Mouse (Mus musculus): ENCODE measurements around the gene Col4a6. TPM values are rescaled to one million over a fixed set of nuclear protein-coding genes. Genes with fewer than 3 reads are reported as not detected.

Col4a6 gene
- polyA plus RNA-seq, 1 experiment from 2014 or later = 0.37 TPM

- no peak overlapping the region for H3K4me2 ChIP-seq (ENCODE audit: low read depth, low read length)
- no peaks in the 10 kb centered on the region for H3K9me3 ChIP-seq (ENCODE audit: control insufficient read depth, low read length)
- no peak overlapping the region for H3K27ac ChIP-seq (ENCODE audit: low read depth, low read length)
- H3K36me3 ChIP-seq (ENCODE audit: control insufficient read depth, insufficient read depth, low read length) = no peaks in the 10 kb centered on the region
- H3K4me3 ChIP-seq (ENCODE audit: low read depth, low read length) = no peak overlapping the region
- no peak for ATAC-seq (ENCODE audit: low read depth)
- no peak overlapping the region for H3K9ac ChIP-seq (replicated peaks; ENCODE audit: low read depth, low read length)
- no peaks in the 10 kb centered on the region for H3K4me1 ChIP-seq (ENCODE audit: control insufficient read depth, insufficient read depth, low read length)
- H3K27me3 ChIP-seq (ENCODE audit: control insufficient read depth, insufficient read depth, low read length) = peaks cover 9% of the 10 kb centered on the region; the same call in 1 of the 2 replicates
These were observed 278.8 kb downstream of the Col4a6 start for GRCm38 (mm10) chrX:141195036-141195435.

DNA sequence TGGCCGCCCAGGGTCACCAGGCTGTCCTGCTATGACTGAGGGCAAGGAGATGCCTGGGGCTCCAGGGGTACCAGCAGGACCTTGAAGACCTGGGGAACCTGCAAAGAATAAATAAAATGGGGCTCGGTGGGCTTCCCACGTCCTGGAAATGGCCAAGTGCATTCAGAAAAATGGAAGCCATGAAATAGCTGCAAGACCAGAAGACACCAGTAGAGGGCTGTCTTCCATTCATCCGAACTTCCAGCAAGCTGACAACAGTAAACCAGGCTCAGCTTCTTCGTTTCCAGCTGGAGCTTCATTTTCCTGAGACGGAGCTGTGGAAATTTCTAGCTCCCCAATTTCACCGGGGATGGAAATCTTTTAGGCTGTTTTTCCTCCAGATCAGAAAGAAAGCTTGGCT, 298.5 kb downstream of the Col4a6 start:
- H3K4me1 ChIP-seq (ENCODE audit: control insufficient read depth, insufficient read depth, low read length) = no peaks in the 10 kb centered on the region
- ATAC-seq (ENCODE audit: low read depth) = no peak
- no peak overlapping the region for H3K9ac ChIP-seq (replicated peaks; ENCODE audit: low read depth, low read length)
- H3K27ac ChIP-seq (ENCODE audit: low read depth, low read length) = no peak overlapping the region
- H3K36me3 ChIP-seq (ENCODE audit: control insufficient read depth, insufficient read depth, low read length) = no peaks in the 10 kb centered on the region
- 44% methylated on average over 7 of the region's 7 CpGs for WGBS
- no peaks in the 10 kb centered on the region for H3K9me3 ChIP-seq (ENCODE audit: control insufficient read depth, low read length)
- peaks cover 3% of the 10 kb centered on the region; the same call in 1 of the 2 replicates for H3K27me3 ChIP-seq (ENCODE audit: control insufficient read depth, insufficient read depth, low read length)
- no peak overlapping the region for H3K4me3 ChIP-seq (ENCODE audit: low read depth, low read length)
- H3K4me2 ChIP-seq (ENCODE audit: low read depth, low read length) = no peak overlapping the region

DNA sequence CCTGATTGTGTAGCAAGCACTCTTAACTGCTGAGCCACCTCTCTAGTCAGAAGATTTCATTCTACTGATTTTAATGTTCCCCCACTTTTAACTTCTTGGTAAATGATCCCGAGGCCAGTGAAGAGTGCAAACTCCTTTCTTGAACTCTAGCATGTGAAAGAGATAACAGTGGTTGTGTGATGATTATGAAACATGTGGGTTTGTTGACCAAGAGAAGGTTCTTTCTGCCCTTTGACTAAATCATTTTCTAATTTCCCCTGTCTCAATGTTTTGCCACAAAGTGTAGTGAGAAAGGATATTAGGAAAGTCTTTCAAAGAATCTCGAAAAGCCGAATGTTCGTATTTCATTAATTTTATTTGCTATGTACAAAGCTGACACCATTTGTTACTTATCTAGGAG, 308.8 kb downstream of the Col4a6 start:
- 0 out of 2 replicates have a peak, but pooled peaks cover 2% of the 10 kb centered on the region for H3K27me3 ChIP-seq (ENCODE audit: control insufficient read depth, insufficient read depth, low read length)
- H3K9ac ChIP-seq (replicated peaks; ENCODE audit: low read depth, low read length) = no peak overlapping the region
- H3K36me3 ChIP-seq (ENCODE audit: control insufficient read depth, insufficient read depth, low read length) = no peaks in the 10 kb centered on the region
- no peaks in the 10 kb centered on the region for H3K9me3 ChIP-seq (ENCODE audit: control insufficient read depth, low read length)
- H3K4me3 ChIP-seq (ENCODE audit: low read depth, low read length) = no peak overlapping the region
- 96% methylated on average over 4 of the region's 4 CpGs for WGBS
- H3K4me2 ChIP-seq (ENCODE audit: low read depth, low read length) = no peak overlapping the region
- no peaks in the 10 kb centered on the region for H3K4me1 ChIP-seq (ENCODE audit: control insufficient read depth, insufficient read depth, low read length)
- no peak overlapping the region for H3K27ac ChIP-seq (ENCODE audit: low read depth, low read length)
- ATAC-seq (ENCODE audit: low read depth) = no peak

GRCm38 (mm10) chrX:141160371-141160770, 313.5 kb downstream of the Col4a6 start:
- no peak overlapping the region for H3K4me3 ChIP-seq (ENCODE audit: low read depth, low read length)
- no peak overlapping the region for H3K9ac ChIP-seq (replicated peaks; ENCODE audit: low read depth, low read length)
- no peak overlapping the region for H3K4me2 ChIP-seq (ENCODE audit: low read depth, low read length)
- H3K36me3 ChIP-seq (ENCODE audit: control insufficient read depth, insufficient read depth, low read length) = no peaks in the 10 kb centered on the region
- no peaks in the 10 kb centered on the region for H3K4me1 ChIP-seq (ENCODE audit: control insufficient read depth, insufficient read depth, low read length)
- no peak for ATAC-seq (ENCODE audit: low read depth)
- H3K9me3 ChIP-seq (ENCODE audit: control insufficient read depth, low read length) = no peaks in the 10 kb centered on the region
- WGBS = 70% methylated on average over 3 of the region's 3 CpGs
- no peak overlapping the region for H3K27ac ChIP-seq (ENCODE audit: low read depth, low read length)
- H3K27me3 ChIP-seq (ENCODE audit: control insufficient read depth, insufficient read depth, low read length) = no peaks in the 10 kb centered on the region

DNA sequence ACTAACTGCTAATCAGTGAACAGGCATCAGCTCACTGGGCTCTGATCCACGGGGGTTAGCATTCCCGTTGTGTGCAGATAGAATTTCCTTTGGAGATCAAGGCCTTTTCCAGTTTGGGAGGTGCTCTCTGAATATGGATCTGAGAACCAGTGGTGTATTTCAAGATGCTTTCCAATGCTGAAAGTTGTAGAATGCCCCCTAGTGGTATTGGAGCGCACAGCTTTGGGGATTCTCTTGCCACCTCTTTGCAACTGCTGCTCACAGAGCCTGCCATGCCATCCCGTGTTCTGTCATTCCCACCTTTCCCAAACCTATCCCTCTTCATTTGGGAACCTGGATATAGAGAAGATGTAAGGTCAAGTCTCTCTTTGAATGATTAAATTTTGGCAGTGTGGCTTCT, 315.7 kb downstream of the Col4a6 start:
- H3K27me3 ChIP-seq (ENCODE audit: control insufficient read depth, insufficient read depth, low read length) = no peaks in the 10 kb centered on the region
- H3K36me3 ChIP-seq (ENCODE audit: control insufficient read depth, insufficient read depth, low read length) = no peaks in the 10 kb centered on the region
- H3K4me3 ChIP-seq (ENCODE audit: low read depth, low read length) = no peak overlapping the region
- H3K9me3 ChIP-seq (ENCODE audit: control insufficient read depth, low read length) = no peaks in the 10 kb centered on the region
- H3K4me1 ChIP-seq (ENCODE audit: control insufficient read depth, insufficient read depth, low read length) = no peaks in the 10 kb centered on the region
- H3K27ac ChIP-seq (ENCODE audit: low read depth, low read length) = no peak overlapping the region
- no peak for ATAC-seq (ENCODE audit: low read depth)
- no peak overlapping the region for H3K4me2 ChIP-seq (ENCODE audit: low read depth, low read length)
- WGBS = 49% methylated on average over 4 of the region's 4 CpGs
- no peak overlapping the region for H3K9ac ChIP-seq (replicated peaks; ENCODE audit: low read depth, low read length)

DNA sequence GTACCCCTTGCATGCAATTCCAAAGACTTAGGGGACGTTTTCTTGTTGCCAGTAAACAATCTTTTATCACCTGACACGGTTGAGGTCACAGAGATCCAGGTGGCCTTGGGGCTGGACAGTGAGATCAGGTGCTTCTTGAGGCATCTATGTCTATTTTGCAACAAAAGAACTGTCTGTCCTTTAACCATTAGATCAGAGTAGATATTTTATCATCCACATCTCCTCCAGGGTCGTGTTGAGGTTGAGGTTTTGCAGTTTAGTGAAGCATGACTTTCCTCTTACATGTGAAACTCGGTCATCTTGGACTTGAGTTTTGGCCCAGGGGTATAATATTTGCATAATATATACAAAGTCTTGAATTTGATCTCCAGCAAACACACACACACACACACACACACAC, 316.2 kb downstream of the Col4a6 start:
- Histone ChIP-seq H3K4me2 (ENCODE audit: low read depth, low read length) (no peak overlapping the region), H3K36me3 (ENCODE audit: control insufficient read depth, insufficient read depth, low read length) (no peaks in the 10 kb centered on the region), H3K9me3 (ENCODE audit: control insufficient read depth, low read length) (no peaks in the 10 kb centered on the region), H3K4me3 (ENCODE audit: low read depth, low read length) (no peak overlapping the region), H3K4me1 (ENCODE audit: control insufficient read depth, insufficient read depth, low read length) (no peaks in the 10 kb centered on the region), H3K27me3 (ENCODE audit: control insufficient read depth, insufficient read depth, low read length) (no peaks in the 10 kb centered on the region), H3K9ac (replicated peaks; ENCODE audit: low read depth, low read length) (no peak overlapping the region), H3K27ac (ENCODE audit: low read depth, low read length) (no peak overlapping the region)
- ATAC-seq (ENCODE audit: low read depth) = no peak
- 62% methylated on average over 4 of the region's 4 CpGs for WGBS

GRCm38 (mm10) chrX:141156696-141157095, 317.2 kb downstream of the Col4a6 start:
- no peak for ATAC-seq (ENCODE audit: low read depth)
- WGBS = 7% methylated on average over 2 of the region's 2 CpGs
- Histone ChIP-seq H3K36me3 (ENCODE audit: control insufficient read depth, insufficient read depth, low read length) (no peaks in the 10 kb centered on the region), H3K4me3 (ENCODE audit: low read depth, low read length) (no peak overlapping the region), H3K9me3 (ENCODE audit: control insufficient read depth, low read length) (no peaks in the 10 kb centered on the region), H3K27ac (ENCODE audit: low read depth, low read length) (no peak overlapping the region), H3K4me1 (ENCODE audit: control insufficient read depth, insufficient read depth, low read length) (no peaks in the 10 kb centered on the region), H3K4me2 (ENCODE audit: low read depth, low read length) (no peak overlapping the region), H3K9ac (replicated peaks; ENCODE audit: low read depth, low read length) (no peak overlapping the region), H3K27me3 (ENCODE audit: control insufficient read depth, insufficient read depth, low read length) (no peaks in the 10 kb centered on the region)

- Histone ChIP-seq H3K4me1 (ENCODE audit: control insufficient read depth, insufficient read depth, low read length) (no peaks in the 10 kb centered on the region), H3K9me3 (ENCODE audit: control insufficient read depth, low read length) (no peaks in the 10 kb centered on the region), H3K36me3 (ENCODE audit: control insufficient read depth, insufficient read depth, low read length) (no peaks in the 10 kb centered on the region), H3K4me3 (ENCODE audit: low read depth, low read length) (no peak overlapping the region), H3K27ac (ENCODE audit: low read depth, low read length) (no peak overlapping the region), H3K4me2 (ENCODE audit: low read depth, low read length) (no peak overlapping the region), H3K9ac (replicated peaks; ENCODE audit: low read depth, low read length) (no peak overlapping the region), H3K27me3 (ENCODE audit: control insufficient read depth, insufficient read depth, low read length) (no peaks in the 10 kb centered on the region)
- ATAC-seq (ENCODE audit: low read depth) = no peak; the same call in 1 of the 2 replicates
These were observed 322.7 kb downstream of the Col4a6 start for GRCm38 (mm10) chrX:141151182-141151581.

DNA sequence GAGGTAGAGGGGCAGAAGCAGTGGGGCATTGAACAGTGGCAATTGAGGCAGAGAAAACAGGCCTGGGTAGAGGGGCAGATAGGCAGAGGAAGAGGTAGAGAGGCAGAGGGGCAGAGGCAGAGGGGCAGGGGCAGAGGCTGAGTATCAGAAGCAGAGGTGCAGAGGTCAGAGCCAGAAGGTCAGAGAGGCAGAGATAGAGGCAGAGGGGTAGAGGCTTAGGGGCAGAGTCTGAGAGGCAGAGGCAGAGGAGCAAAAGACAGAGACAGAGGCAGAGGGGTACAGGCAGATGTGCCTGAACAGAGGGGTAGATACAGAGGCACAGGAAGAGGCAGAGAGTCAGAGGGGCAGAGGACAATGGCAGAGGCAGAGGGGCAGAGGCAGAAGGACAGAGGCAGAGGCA, 323.6 kb downstream of the Col4a6 start:
- Histone ChIP-seq H3K27me3 (ENCODE audit: control insufficient read depth, insufficient read depth, low read length) (no peaks in the 10 kb centered on the region), H3K27ac (ENCODE audit: low read depth, low read length) (no peak overlapping the region)

GRCm38 (mm10) chrX:141149705-141150104, 324.2 kb downstream of the Col4a6 start:
- H3K27me3 ChIP-seq (ENCODE audit: control insufficient read depth, insufficient read depth, low read length) = no peaks in the 10 kb centered on the region
- 50% methylated on average over 1 of the region's 1 CpGs for WGBS
- H3K9ac ChIP-seq (replicated peaks; ENCODE audit: low read depth, low read length) = no peak overlapping the region
- no peak overlapping the region for H3K4me3 ChIP-seq (ENCODE audit: low read depth, low read length)
- H3K36me3 ChIP-seq (ENCODE audit: control insufficient read depth, insufficient read depth, low read length) = no peaks in the 10 kb centered on the region
- H3K4me2 ChIP-seq (ENCODE audit: low read depth, low read length) = no peak overlapping the region
- no peaks in the 10 kb centered on the region for H3K9me3 ChIP-seq (ENCODE audit: control insufficient read depth, low read length)
- no peaks in the 10 kb centered on the region for H3K4me1 ChIP-seq (ENCODE audit: control insufficient read depth, insufficient read depth, low read length)
- ATAC-seq (ENCODE audit: low read depth) = no peak
- H3K27ac ChIP-seq (ENCODE audit: low read depth, low read length) = no peak overlapping the region

More for the DNA sequence above, 323.6 kb downstream of the Col4a6 start:
- Histone ChIP-seq H3K4me2 (ENCODE audit: low read depth, low read length) (no peak overlapping the region), H3K36me3 (ENCODE audit: control insufficient read depth, insufficient read depth, low read length) (no peaks in the 10 kb centered on the region), H3K4me1 (ENCODE audit: control insufficient read depth, insufficient read depth, low read length) (no peaks in the 10 kb centered on the region), H3K9ac (replicated peaks; ENCODE audit: low read depth, low read length) (no peak overlapping the region), H3K4me3 (ENCODE audit: low read depth, low read length) (no peak overlapping the region), H3K9me3 (ENCODE audit: control insufficient read depth, low read length) (no peaks in the 10 kb centered on the region)
- peak; percentile 44; the same call in 1 of the 2 replicates for ATAC-seq (ENCODE audit: low read depth)

Measured in neural tube, embryonic 14.5 days (tissue).